Mouse (Mus musculus) heart, embryonic 12.5 days (tissue): ENCODE data around the gene Tigd4. TPM values are rescaled to one million over a fixed set of nuclear protein-coding genes. Genes with fewer than 3 reads are reported as not detected.

ENCODE experiments used
- ATAC-seq: fragments of 200-750 bp; cut with Nextera tagmentation; 2 replicates; pipeline ENCODE4 v1.8.0; 2017; ENCODE audit warnings: moderate TSS enrichment, moderate library complexity; ENCODE audit not compliant: insufficient number of reproducible peaks, low FRiP score
- H3K27ac ChIP-seq: fragments of 300-500 bp; sonication (generic); 2 replicates; pipeline ENCODE4 v1.5.1; 2016; ENCODE audit warnings: mild to moderate bottlenecking, moderate library complexity; ENCODE audit not compliant: poor library complexity, severe bottlenecking
- H3K27me3 ChIP-seq: fragments of 300-500 bp; sonication (generic); replicated peaks from 2 replicates; pipeline ENCODE4 v1.6.1; 2016; ENCODE audit warnings: mild to moderate bottlenecking, moderate library complexity
- H3K36me3 ChIP-seq: fragments of 300-500 bp; sonication (generic); 2 replicates; pipeline ENCODE4 v1.6.1; 2016; ENCODE audit warnings: mild to moderate bottlenecking, moderate library complexity
- H3K4me1 ChIP-seq: fragments of 300-500 bp; sonication (generic); replicated peaks from 2 replicates; pipeline ENCODE4 v1.6.1; 2016; ENCODE audit warnings: mild to moderate bottlenecking
- H3K4me2 ChIP-seq: fragments of 300-500 bp; sonication (generic); 2 replicates; pipeline ENCODE4 v1.6.1; 2016; ENCODE audit warnings: mild to moderate bottlenecking, moderate library complexity
- H3K4me3 ChIP-seq: fragments of 300-500 bp; sonication (generic); 2 replicates; pipeline ENCODE4 v1.5.1; 2016; ENCODE audit warnings: mild to moderate bottlenecking
- H3K9ac ChIP-seq: fragments of 300-500 bp; sonication (generic); 2 replicates; pipeline ENCODE4 v1.6.1; 2016; ENCODE audit warnings: mild to moderate bottlenecking, moderate library complexity
- H3K9me3 ChIP-seq: fragments of 300-500 bp; sonication (generic); replicated peaks from 2 replicates; pipeline ENCODE4 v1.6.1; 2016; ENCODE audit warnings: mild to moderate bottlenecking, moderate library complexity
- WGBS: fragments of 180-500 bp; shearing (Covaris S2); methylation state at CpG from one replicate; pipeline ENCODE4 v1.1.7; 2016; 5-methylcytosine and 5-hydroxymethylcytosine counted together
- polyA plus RNA-seq: library from polyadenylated mRNA; unstranded; fragments of >200 nt; fragmentation: Nextera tagmentation; extraction: Ambion mirVana; gene quantifications from 2 replicates; pipeline ENCODE4 v1.2.1, GENCODE M21; 2016

The Tigd4 gene
- polyA plus RNA-seq, 1 experiment from 2014 or later = not detected

GRCm38 (mm10) chr3:84639767-84640500 is 46.6 kb downstream of the Tigd4 start:
- Histone ChIP-seq H3K36me3 (no peaks in the 10 kb centered on the region), H3K27me3 (no peaks in the 10 kb centered on the region)

GRCm38 (mm10) chr3:84640536-84640935 is 47.2 kb downstream of the Tigd4 start:
- no peak overlapping the region for H3K27ac ChIP-seq
- ATAC-seq = no peak

More at GRCm38 (mm10) chr3:84639767-84640500, 46.6 kb downstream of the Tigd4 start:
- Histone ChIP-seq H3K9ac (no peak overlapping the region), H3K4me2 (no peak overlapping the region), H3K4me3 (no peak overlapping the region), H3K27ac (no peak overlapping the region), H3K9me3 (no peaks in the 10 kb centered on the region), H3K4me1 (peaks cover 24% of the 10 kb centered on the region)
- WGBS = 29% methylated on average over 11 of the region's 11 CpGs
- no peak for ATAC-seq

GRCm38 (mm10) chr3:84641391-84641790 is 48.0 kb downstream of the Tigd4 start:
- Histone ChIP-seq H3K36me3 (no peaks in the 10 kb centered on the region), H3K4me2 (no peak overlapping the region), H3K27me3 (no peaks in the 10 kb centered on the region), H3K4me1 (peaks cover 24% of the 10 kb centered on the region), H3K9me3 (no peaks in the 10 kb centered on the region), H3K27ac (no peak overlapping the region), H3K9ac (no peak overlapping the region), H3K4me3 (no peak overlapping the region)
- no peak for ATAC-seq
- WGBS = 77% methylated on average over 2 of the region's 2 CpGs

More at GRCm38 (mm10) chr3:84640536-84640935, 47.2 kb downstream of the Tigd4 start:
- Histone ChIP-seq H3K36me3 (no peaks in the 10 kb centered on the region), H3K4me3 (no peak overlapping the region), H3K4me1 (peaks cover 24% of the 10 kb centered on the region), H3K27me3 (no peaks in the 10 kb centered on the region), H3K9ac (no peak overlapping the region), H3K9me3 (no peaks in the 10 kb centered on the region), H3K4me2 (no peak overlapping the region)
- 58% methylated on average over 6 of the region's 6 CpGs for WGBS

DNA sequence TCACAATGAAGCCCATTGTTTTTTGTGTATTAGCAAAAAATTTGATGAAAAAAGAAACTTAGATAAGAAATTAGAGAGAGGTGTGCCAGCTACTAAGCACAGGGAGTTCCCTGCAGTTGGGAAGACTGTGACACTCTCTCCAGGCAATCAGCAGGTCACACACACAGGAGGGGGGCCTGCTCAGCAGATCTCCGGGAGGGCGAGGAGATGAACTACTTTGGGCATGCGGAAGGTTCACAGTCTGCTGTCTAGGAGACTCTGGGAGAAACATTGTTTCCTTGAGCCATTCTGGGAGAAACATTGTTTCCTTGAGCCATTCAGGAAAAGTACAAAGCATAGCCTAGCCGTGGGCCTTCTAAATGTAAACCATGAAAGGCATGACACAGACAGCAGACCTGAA is 49.6 kb downstream of the Tigd4 start:
- no peak overlapping the region for H3K27ac ChIP-seq
- H3K4me3 ChIP-seq = no peak overlapping the region
- H3K36me3 ChIP-seq = no peaks in the 10 kb centered on the region

DNA sequence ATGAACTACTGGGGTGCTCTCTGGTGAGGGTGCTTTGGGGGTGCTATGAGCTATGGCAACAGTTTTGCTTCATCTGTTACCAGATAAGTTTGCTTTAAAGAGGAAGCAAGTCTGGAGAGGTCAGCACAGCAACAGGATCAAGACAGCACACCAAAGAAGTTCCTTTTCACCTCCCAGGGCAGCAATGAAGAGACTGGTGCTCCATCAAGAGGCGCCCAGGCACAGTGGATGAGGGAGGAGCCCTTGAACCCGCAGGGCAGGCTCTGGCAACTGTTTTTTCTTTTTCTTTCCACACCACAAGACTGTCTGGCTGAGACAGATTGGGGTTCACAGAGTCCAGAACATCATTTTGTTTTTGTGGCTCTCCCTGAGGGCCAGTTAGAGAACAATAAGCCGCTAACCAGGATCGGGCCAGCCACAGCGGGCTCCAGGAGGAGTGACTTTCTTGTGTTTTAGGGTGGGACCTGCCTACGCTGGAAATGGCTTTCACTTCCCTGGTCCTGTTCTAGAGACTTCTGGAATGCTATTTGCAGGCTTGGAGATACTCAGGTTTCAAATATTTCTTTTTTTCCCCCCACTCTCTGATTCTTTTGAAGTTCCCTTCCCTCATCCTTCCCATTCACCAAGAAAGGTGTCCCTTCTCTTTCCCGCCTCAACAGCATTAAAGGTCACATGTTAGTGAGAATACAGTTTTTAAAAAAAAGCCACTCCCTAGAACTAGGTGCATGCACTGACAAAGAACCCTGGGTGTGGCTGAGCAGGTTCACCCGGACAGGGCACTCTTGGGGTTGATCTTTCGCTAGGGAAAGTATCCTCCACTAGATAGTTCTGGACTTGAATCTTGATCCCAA is 52.0 kb downstream of the Tigd4 start:
- no peak overlapping the region for H3K4me3 ChIP-seq
- ATAC-seq = no peak
- no peaks in the 10 kb centered on the region for H3K36me3 ChIP-seq
- no peaks in the 10 kb centered on the region for H3K9me3 ChIP-seq
- H3K4me1 ChIP-seq = peaks cover 9% of the 10 kb centered on the region
- H3K4me2 ChIP-seq = no peak overlapping the region
- no peak overlapping the region for H3K9ac ChIP-seq
- no peaks in the 10 kb centered on the region for H3K27me3 ChIP-seq
- WGBS = 76% methylated on average over 9 of the region's 9 CpGs
- H3K27ac ChIP-seq = no peak overlapping the region

More for the DNA sequence above, 49.6 kb downstream of the Tigd4 start:
- H3K4me2 ChIP-seq = no peak overlapping the region
- no peaks in the 10 kb centered on the region for H3K9me3 ChIP-seq
- ATAC-seq = no peak
- no peak overlapping the region for H3K9ac ChIP-seq
- H3K27me3 ChIP-seq = no peaks in the 10 kb centered on the region
- 42% methylated on average over 4 of the region's 4 CpGs for WGBS
- H3K4me1 ChIP-seq = peaks cover 26% of the 10 kb centered on the region

GRCm38 (mm10) chr3:84646007-84646290 is 52.6 kb downstream of the Tigd4 start:
- Histone ChIP-seq H3K9me3 (no peaks in the 10 kb centered on the region), H3K27me3 (no peaks in the 10 kb centered on the region), H3K4me3 (no peak overlapping the region), H3K27ac (no peak overlapping the region), H3K4me1 (peaks cover 7% of the 10 kb centered on the region; the same call in 1 of the 2 replicates), H3K4me2 (no peak overlapping the region), H3K36me3 (no peaks in the 10 kb centered on the region), H3K9ac (no peak overlapping the region)
- 83% methylated on average over 3 of the region's 3 CpGs for WGBS
- no peak for ATAC-seq

GRCm38 (mm10) chr3:84646331-84646845 is 53.0 kb downstream of the Tigd4 start:
- Histone ChIP-seq H3K4me2 (no peak overlapping the region), H3K4me3 (no peak overlapping the region), H3K9ac (no peak overlapping the region), H3K36me3 (no peaks in the 10 kb centered on the region), H3K27ac (no peak overlapping the region), H3K27me3 (no peaks in the 10 kb centered on the region), H3K4me1 (peaks cover 7% of the 10 kb centered on the region; the same call in 1 of the 2 replicates), H3K9me3 (no peaks in the 10 kb centered on the region)
- 80% methylated on average over 8 of the region's 8 CpGs for WGBS
- no peak for ATAC-seq

Other genes starting within 250 kb of the Tigd4 start
- gene Fhdc1, start 113.1 kb upstream of the Tigd4 start, polyA plus RNA-seq = 4.4 TPM in 2 replicates
- gene Arfip1, start 10.9 kb upstream of the Tigd4 start, polyA plus RNA-seq = 49.3 and 50.8 TPM in 2 replicates
- gene Tmem154, start 72.6 kb downstream of the Tigd4 start, polyA plus RNA-seq = 0.47 and 0.54 TPM in 2 replicates
- 6.9 and 8.0 TPM in 2 replicates for gene Fbxw7, start 221.7 kb downstream of the Tigd4 start, polyA plus RNA-seq